ENCODE assay signal across 32 mouse cellular contexts in the genomic region with DNA sequence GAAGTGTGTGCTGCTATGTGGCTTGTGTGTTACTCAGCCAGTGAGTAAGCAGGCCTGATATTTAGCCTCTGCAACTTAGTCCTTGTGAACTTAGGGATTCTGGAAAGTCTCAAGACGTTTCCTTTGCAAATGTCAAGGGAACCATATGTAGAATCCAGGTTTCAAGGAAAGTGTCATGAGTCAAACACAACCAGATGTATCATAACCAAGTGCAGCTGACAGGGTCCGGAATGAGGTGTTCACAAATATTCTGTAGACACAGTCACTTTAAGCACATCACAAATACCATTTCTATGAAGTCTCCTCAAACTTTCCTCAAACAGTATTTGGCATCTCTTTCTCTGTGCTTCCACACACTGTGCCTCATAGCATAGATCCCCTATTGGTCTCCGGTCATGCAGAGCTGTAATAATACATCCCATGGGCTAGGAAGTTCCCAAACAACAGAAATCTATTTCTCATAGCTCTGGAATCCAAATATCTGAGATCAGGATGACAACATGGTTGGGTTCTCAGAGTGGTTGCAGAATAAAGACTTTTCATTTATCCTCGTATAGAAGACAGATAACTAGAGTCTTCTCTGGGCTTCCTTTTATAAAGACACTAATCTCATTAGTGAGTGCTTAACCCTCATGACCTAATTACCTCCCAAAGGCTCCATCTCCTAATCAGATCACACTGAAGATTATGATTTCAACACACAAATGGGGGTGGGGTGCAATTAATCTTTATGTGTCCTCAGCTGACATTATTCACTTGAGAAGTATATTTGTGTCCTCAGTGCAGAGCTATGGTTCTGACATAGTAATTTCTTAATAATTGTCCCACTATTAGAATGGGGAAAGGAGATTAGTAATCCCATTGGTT.
DNase-seq lines count a peak whose midpoint lies in the region; ATAC-seq lines count a peak whose summit lies in the region.
"Had no signal": no experiment of that assay in that cellular context is flagged by ENCODE, and none has a peak within 500 bp of the region (broad histone marks: within the 10 kb centered on the region; RNA-seq: fewer than 3 reads in every experiment).

No protein-coding gene starts in this region.

- no peaks in the 10 kb centered on the region for H3K9me3 ChIP-seq in embryonic facial prominence, embryonic 10.5 days
- 0 out of 2 replicates have a peak, but pooled peaks cover 3% of the 10 kb centered on the region for H3K9me3 ChIP-seq in limb, embryonic 13.5 days
- H3K9me3 ChIP-seq: embryonic facial prominence, embryonic 13.5 days; forebrain, embryonic 12.5 days; heart, embryonic 10.5 days; heart, embryonic 15.5 days; liver, embryonic 15.5 days had no signal

- WGBS in embryonic facial prominence, embryonic 10.5 days, result 47% methylated on average over 4 of the region's 4 CpGs
- 50% methylated on average over 4 of the region's 4 CpGs for WGBS in limb, embryonic 13.5 days

- H3K9ac ChIP-seq in limb, embryonic 13.5 days, result no peak overlapping the region
- H3K9ac ChIP-seq: embryonic facial prominence, embryonic 13.5 days; forebrain, embryonic 12.5 days; forebrain, postnatal 0 days; heart, embryonic 15.5 days; hindbrain, embryonic 14.5 days; liver, embryonic 15.5 days; lung, embryonic 14.5 days had no signal

- ATAC-seq in limb, embryonic 13.5 days (ENCODE audit: low FRiP score, low read depth), result peak; percentile 51; the same call in 1 of the 2 replicates
- ATAC-seq: forebrain, postnatal 0 days; intestine, postnatal 0 days had no signal

- peak; percentile 54 for DNase-seq in Muller cell, postnatal 12 days (ENCODE audit: inconsistent ontology term)
- DNase-seq in embryonic facial prominence, embryonic 10.5 days (ENCODE audit: low spot score), result peak; percentile 36
- peak; percentile 79 for DNase-seq in retina, postnatal 7 days (ENCODE audit: low read depth, low spot score)
- DNase-seq in thymus, postnatal 36 days, result no peak
- no peak for DNase-seq in gastrocnemius, postnatal 10 days
- DNase-seq in layer of hippocampus, adult 18-20 months (ENCODE audit: low spot score in 2 of 2), result no peak
- DNase-seq: adrenal gland, postnatal 10 days; B cell, adult 2 months; cerebellum, adult 11 months; cerebellum, adult 9-10 months; cerebellum, postnatal 36 days; forebrain, postnatal 0 days; gastrocnemius, postnatal 14 days; kidney, adult 9 months; kidney, postnatal 25 days; lung, embryonic 14.5 days; lung, postnatal 14 days; midbrain, embryonic 14.5 days; right cerebral cortex, postnatal 25 days; spleen, adult 18-20 months; thymus, adult 2 months had no signal

- H3K4me2 ChIP-seq in limb, embryonic 13.5 days (replicated peaks), result no peak overlapping the region
- H3K4me2 ChIP-seq: embryonic facial prominence, embryonic 13.5 days; forebrain, embryonic 12.5 days; heart, embryonic 15.5 days; hindbrain, embryonic 14.5 days; liver, embryonic 15.5 days; lung, embryonic 14.5 days had no signal

- H3K27ac ChIP-seq in embryonic facial prominence, embryonic 10.5 days (replicated peaks), result no peak overlapping the region
- H3K27ac ChIP-seq in limb, embryonic 13.5 days, result no peak overlapping the region
- H3K27ac ChIP-seq: embryonic facial prominence, embryonic 13.5 days; forebrain, embryonic 12.5 days; heart, embryonic 10.5 days; heart, embryonic 15.5 days; hindbrain, embryonic 14.5 days; layer of hippocampus, adult 2 months; left cerebral cortex, adult 2 months; liver, embryonic 15.5 days; stomach, postnatal 0 days had no signal

- H3K4me1 ChIP-seq in embryonic facial prominence, embryonic 10.5 days, result peaks cover 17% of the 10 kb centered on the region; the same call in 1 of the 2 replicates
- H3K4me1 ChIP-seq in limb, embryonic 13.5 days, result no peaks in the 10 kb centered on the region
- H3K4me1 ChIP-seq: embryonic facial prominence, embryonic 13.5 days; forebrain, embryonic 12.5 days; heart, embryonic 10.5 days; heart, embryonic 15.5 days; liver, embryonic 15.5 days had no signal

- no peak overlapping the region for H3K4me3 ChIP-seq in embryonic facial prominence, embryonic 10.5 days
- H3K4me3 ChIP-seq in limb, embryonic 13.5 days, result no peak overlapping the region
- H3K4me3 ChIP-seq: embryonic facial prominence, embryonic 13.5 days; forebrain, embryonic 12.5 days; heart, embryonic 10.5 days; heart, embryonic 15.5 days; layer of hippocampus, adult 2 months; left cerebral cortex, adult 2 months; liver, embryonic 15.5 days had no signal

- no peaks in the 10 kb centered on the region for H3K36me3 ChIP-seq in embryonic facial prominence, embryonic 10.5 days (replicated peaks)
- no peaks in the 10 kb centered on the region for H3K36me3 ChIP-seq in limb, embryonic 13.5 days
- H3K36me3 ChIP-seq: embryonic facial prominence, embryonic 13.5 days; forebrain, embryonic 12.5 days; heart, embryonic 10.5 days; heart, embryonic 15.5 days; liver, embryonic 15.5 days had no signal

- 0 out of 2 replicates have a peak, but pooled peaks cover 3% of the 10 kb centered on the region for H3K27me3 ChIP-seq in embryonic facial prominence, embryonic 10.5 days (replicated peaks; ENCODE audit: low read depth, poor library complexity, severe bottlenecking)
- H3K27me3 ChIP-seq in limb, embryonic 13.5 days, result no peaks in the 10 kb centered on the region
- H3K27me3 ChIP-seq: embryonic facial prominence, embryonic 13.5 days; forebrain, embryonic 12.5 days; heart, embryonic 15.5 days; liver, embryonic 15.5 days had no signal

Comparison
In these comparisons a context has a peak if more than half of its experiments do, and no peak if none do; other contexts are left out.
1. DNase-seq: peak in Muller cell, postnatal 12 days (single experiment), embryonic facial prominence, embryonic 10.5 days (single experiment) and retina, postnatal 7 days (single experiment); none in thymus, postnatal 36 days (0 of 2), gastrocnemius, postnatal 10 days (single experiment) and layer of hippocampus, adult 18-20 months (0 of 2).